ENCODE assay signal across 8 mouse cellular contexts in genomic region chr7:121734171-121734831, GRCm38 (mm10). TPM values are rescaled to one million over a fixed set of nuclear protein-coding genes. Genes with fewer than 3 reads are reported as not detected.
A peak's percentile ranks its signal among the peaks of the same experiment; 100 is the strongest.
DNase-seq lines count a peak whose midpoint lies in the region; ATAC-seq and TF ChIP-seq lines count a peak whose summit lies in the region.

Gene Scnn1g (plus strand): TSS chr7:121734479.

- H3K9me3 ChIP-seq in G1E (replicated peaks), result no peaks in the 10 kb centered on the region
- H3K9me3 ChIP-seq in hindbrain, embryonic 10.5 days, result no peaks in the 10 kb centered on the region
- no peaks in the 10 kb centered on the region for H3K9me3 ChIP-seq in lung, embryonic 16.5 days (ENCODE audit: control insufficient read depth, low read length)

- no peak within 1 kb of the TSS for H3K27ac ChIP-seq in cerebellum, adult 2 months (ENCODE audit: insufficient read depth, low read length)
- no peak within 1 kb of the TSS for H3K27ac ChIP-seq in hindbrain, embryonic 10.5 days
- peak within 1 kb of the TSS; percentile 47 for H3K27ac ChIP-seq in lung, embryonic 16.5 days (ENCODE audit: low read length)

- DNase-seq in G1E (ENCODE audit: low spot score), result peak; percentile 38
- peak; percentile 89 to 95 for DNase-seq in cerebellum, adult 2 months
- DNase-seq in frontal cortex, adult 2 months (ENCODE audit: extremely low spot score in 1 of 2, low spot score in 1 of 2), result peak; percentile 59 to 92
- peak; percentile 87 for DNase-seq in hindbrain, embryonic 10.5 days (ENCODE audit: low spot score)
- peak; percentile 81 for DNase-seq in layer of hippocampus, adult 9-11 months
- peak; percentile 71 for DNase-seq in ovary, postnatal 10 days (ENCODE audit: low spot score)
- DNase-seq in thymus, postnatal 0 days (ENCODE audit: low spot score), result peak; percentile 73

- TF ChIP-seq CTCF in G1E (IDR thresholded peaks at IDR 0.05; ENCODE audit: low read depth, low read length), result peak; percentile 16; the same call in 1 of the 2 replicates
- peak; percentile 99 for TF ChIP-seq CTCF in cerebellum, adult 2 months (IDR thresholded peaks at IDR 0.05; ENCODE audit: borderline replicate concordance, insufficient read depth, low read depth, low read length)

- WGBS in cerebellum, adult 2 months, result 1% methylated on average over 38 of the region's 38 CpGs
- 2% methylated on average over 38 of the region's 38 CpGs for WGBS in hindbrain, embryonic 10.5 days
- 1% methylated on average over 38 of the region's 38 CpGs for WGBS in lung, embryonic 16.5 days

- peaks cover 20% of the 10 kb centered on the region; the same call in 1 of the 2 replicates for H3K27me3 ChIP-seq in G1E (ENCODE audit: insufficient read depth, low read length)
- H3K27me3 ChIP-seq in cerebellum, adult 2 months (ENCODE audit: control insufficient read depth, insufficient read depth, low read length), result no peaks in the 10 kb centered on the region
- peaks cover 35% of the 10 kb centered on the region for H3K27me3 ChIP-seq in hindbrain, embryonic 10.5 days (ENCODE audit: insufficient read depth, poor library complexity, severe bottlenecking)
- peaks cover 11% of the 10 kb centered on the region for H3K27me3 ChIP-seq in lung, embryonic 16.5 days (ENCODE audit: control insufficient read depth, insufficient read depth, low read depth, low read length)

- H3K4me1 ChIP-seq in G1E (ENCODE audit: insufficient read depth, low read depth, low read length), result 0 out of 2 replicates have a peak, but pooled peaks cover 2% of the 10 kb centered on the region
- H3K4me1 ChIP-seq in cerebellum, adult 2 months (ENCODE audit: control insufficient read depth, insufficient read depth, low read length), result no peaks in the 10 kb centered on the region
- H3K4me1 ChIP-seq in hindbrain, embryonic 10.5 days (replicated peaks), result peaks cover 10% of the 10 kb centered on the region
- no peaks in the 10 kb centered on the region for H3K4me1 ChIP-seq in lung, embryonic 16.5 days (replicated peaks; ENCODE audit: control insufficient read depth, insufficient read depth, low read length)

- peak; percentile 68 for ATAC-seq in G1E (ENCODE audit: extremely low read depth, insufficient number of reproducible peaks, low FRiP score, poor library complexity, severe bottlenecking)
- ATAC-seq in lung, embryonic 16.5 days (ENCODE audit: low read depth), result peak; percentile 91

- no peak for TF ChIP-seq POLR2A in cerebellum, adult 2 months (IDR thresholded peaks at IDR 0.05; ENCODE audit: borderline replicate concordance, insufficient read depth, low read length)

- H3K4me3 ChIP-seq in G1E (ENCODE audit: low read depth, low read length), result no peak within 1 kb of the TSS
- peak within 1 kb of the TSS; percentile 61 for H3K4me3 ChIP-seq in cerebellum, adult 2 months (replicated peaks; ENCODE audit: insufficient read depth, low read depth, low read length)
- peak within 1 kb of the TSS; percentile 50 for H3K4me3 ChIP-seq in hindbrain, embryonic 10.5 days
- H3K4me3 ChIP-seq in lung, embryonic 16.5 days (ENCODE audit: low read length), result peak within 1 kb of the TSS; percentile 50

- H3K36me3 ChIP-seq in G1E (replicated peaks), result no peaks in the 10 kb centered on the region
- no peaks in the 10 kb centered on the region for H3K36me3 ChIP-seq in hindbrain, embryonic 10.5 days
- H3K36me3 ChIP-seq in lung, embryonic 16.5 days (ENCODE audit: control insufficient read depth, insufficient read depth, low read length), result no peaks in the 10 kb centered on the region

- peak within 1 kb of the TSS; percentile 53 for H3K4me2 ChIP-seq in lung, embryonic 16.5 days (ENCODE audit: low read depth, low read length)

- H3K9ac ChIP-seq in lung, embryonic 16.5 days (ENCODE audit: low read length), result peak within 1 kb of the TSS; percentile 55

RNA-seq across cellular contexts. Expression of gene Scnn1g, which starts in this region (rescaled TPM):
- total RNA-seq in G1E (2014; fragmentation: Nextera tagmentation) (not detected in 2 replicates), G1E (2017) (0.11 TPM in 1 of 2 replicates, not detected in the other)
- not detected in 2 replicates for polyA plus RNA-seq in G1E (2012)
- 2.7 and 3.2 TPM in 2 replicates for polyA plus RNA-seq in cerebellum, adult 2 months (2012; rRNA removed)
- 0.04 and 0.10 TPM in 2 replicates for polyA plus RNA-seq in frontal cortex, adult 2 months (2012; rRNA removed)
- 0.08 and 0.10 TPM in 2 replicates for polyA plus RNA-seq in hindbrain, embryonic 10.5 days (2016; fragmentation: Nextera tagmentation; extraction: Ambion mirVana)
- polyA plus RNA-seq in lung, embryonic 16.5 days (2015; fragmentation: Nextera tagmentation; extraction: Ambion mirVana), result 11.5 and 13.9 TPM in 2 replicates
- polyA plus RNA-seq in thymus, postnatal 0 days (2015; fragmentation: Nextera tagmentation; extraction: Ambion mirVana), result 0.57 and 0.64 TPM in 2 replicates

Comparison
In these comparisons a context has a peak if more than half of its experiments do, and no peak if none do; other contexts are left out.
1. Peak in DNase-seq and ATAC-seq in G1E; RNA of the gene not detected or under 1 TPM.
2. Peak in DNase-seq in frontal cortex, adult 2 months; RNA of the gene not detected or under 1 TPM.
3. Peak in DNase-seq and H3K4me3 ChIP-seq in hindbrain, embryonic 10.5 days; RNA of the gene not detected or under 1 TPM.
4. Peak in DNase-seq in thymus, postnatal 0 days; RNA of the gene not detected or under 1 TPM.
5. DNase-seq: peak in every context shown above with its lines; median percentile 92 in cerebellum, adult 2 months; 87 in hindbrain, embryonic 10.5 days; 81 in layer of hippocampus, adult 9-11 months; 76 in frontal cortex, adult 2 months; 73 in thymus, postnatal 0 days; 71 in ovary, postnatal 10 days; 38 in G1E.